Mouse (Mus musculus) kidney, adult 11 months (tissue): ENCODE results near the gene Olfr1185-ps1.
"Not testable (repeated sequence)": the region's sequence is repeated elsewhere in the genome, so short reads cannot be mapped to it uniquely, and the experiment has no call there.

Source experiments
- DNase-seq: peaks from one replicate; pipeline ENCODE4 v3.0.0; 2022

Gene Olfr1185-ps1

DNA sequence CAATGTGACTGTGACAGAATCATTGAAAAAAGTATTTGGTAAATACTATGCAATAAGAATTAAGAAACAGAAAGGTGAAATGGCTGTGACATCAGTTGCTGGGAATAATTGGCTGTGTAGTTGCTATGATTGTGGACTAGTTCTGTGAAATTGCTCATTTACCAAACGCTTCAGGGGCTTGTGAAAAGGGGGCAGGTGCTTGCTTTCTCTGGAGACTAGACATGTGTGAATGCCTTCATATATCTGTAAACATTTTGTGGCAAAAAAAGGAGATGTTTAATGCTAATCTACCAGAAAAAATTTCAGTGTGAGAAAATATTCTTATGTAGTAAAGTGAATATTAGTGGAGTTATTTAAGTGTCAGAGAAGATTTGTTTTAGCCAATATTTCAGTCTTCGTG is at the start of gene Olfr1185-ps1:
Olfr1185-ps1 (plus strand) TSS at position 301 of the 400 bp plus-strand sequence.
- no peak for DNase-seq

DNA sequence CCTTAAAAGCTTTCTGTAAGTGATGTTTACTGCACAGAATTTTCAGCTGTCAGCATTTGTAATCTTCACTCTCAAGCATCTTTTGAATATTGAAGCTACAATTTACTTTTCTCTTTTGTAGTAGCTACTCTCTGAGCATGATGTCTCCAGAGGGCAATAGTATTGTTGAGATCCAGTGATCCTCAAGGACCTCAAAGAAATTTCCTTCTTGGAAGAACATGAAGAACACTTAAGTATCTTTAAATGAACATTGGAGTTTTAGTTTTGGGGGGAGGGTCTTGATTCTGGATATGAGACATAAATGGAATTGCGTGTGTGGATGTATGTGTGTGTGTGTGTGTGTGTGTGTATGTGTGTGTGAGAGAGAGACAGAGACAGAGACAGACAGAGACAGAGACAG is 44.1 kb upstream of the Olfr1185-ps1 start, which contains the start of gene Gm13757:
Gm13757 (minus strand) TSS at position 101 of the 400 bp plus-strand sequence.
- DNase-seq = no peak

DNA sequence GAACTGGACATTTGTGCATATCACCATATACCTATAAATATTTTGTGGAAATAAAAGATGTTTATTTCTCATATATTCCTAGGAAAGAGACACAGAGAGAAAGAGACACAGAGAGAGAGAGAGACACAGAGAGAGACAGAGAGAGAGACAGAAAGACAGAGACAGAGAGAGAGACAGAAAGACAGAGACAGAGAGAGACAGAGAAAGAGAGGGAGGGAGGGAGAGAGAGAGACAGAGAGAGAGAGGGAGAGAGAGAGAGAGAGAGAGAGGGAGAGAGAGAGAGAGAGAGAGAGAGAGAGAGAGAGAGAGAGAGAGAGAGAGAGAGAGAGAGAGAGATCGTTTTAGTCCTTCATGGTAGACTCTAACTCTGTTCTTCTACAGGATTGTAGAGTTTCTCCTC is 38.6 kb upstream of the Olfr1185-ps1 start, which contains the start of gene Olfr1183:
Olfr1183 (plus strand) TSS at position 301 of the 400 bp plus-strand sequence.
- DNase-seq = not testable (repeated sequence)

DNA sequence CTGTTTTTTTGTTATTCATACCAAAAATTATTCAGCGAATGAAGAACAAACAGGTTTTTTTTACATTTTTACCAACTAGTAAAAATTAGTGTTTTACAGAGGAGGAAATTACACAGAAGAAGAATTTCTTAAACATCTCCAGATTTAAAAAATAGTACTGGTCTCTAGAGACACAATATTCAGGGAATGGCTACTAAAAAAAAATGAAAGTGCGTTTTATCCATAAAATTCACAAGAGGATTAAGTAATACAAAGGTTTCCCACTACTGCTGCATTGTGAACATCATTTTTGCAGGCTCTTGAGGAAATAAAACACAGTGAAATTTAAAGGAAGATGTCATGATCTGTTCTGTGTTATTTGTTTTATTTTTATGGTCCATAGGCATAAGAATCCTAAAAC is 9.8 kb upstream of the Olfr1185-ps1 start, which contains the start of gene Olfr1184:
Olfr1184 (plus strand) TSS at position 301 of the 400 bp plus-strand sequence.
- DNase-seq = no peak

DNA sequence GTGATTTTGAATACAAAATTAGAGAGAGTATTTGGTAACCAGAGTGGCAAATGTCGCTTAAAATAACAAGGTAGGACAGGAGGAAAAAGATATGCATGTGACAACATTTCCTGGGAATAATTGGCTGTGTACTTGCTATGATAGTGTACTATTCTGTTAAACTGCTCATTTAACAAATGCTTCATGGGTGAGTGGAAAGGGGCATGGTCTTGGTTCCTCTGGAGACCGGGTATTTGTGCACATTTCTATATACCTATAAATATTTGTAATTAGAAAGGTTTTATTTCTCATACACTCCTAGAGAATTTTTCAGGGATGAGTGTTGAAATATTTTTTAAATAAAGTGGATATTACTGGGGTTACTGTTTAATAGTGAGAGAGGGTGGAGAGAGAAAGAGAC is 25.1 kb downstream of the Olfr1185-ps1 start, which contains the start of gene Olfr1186:
Olfr1186 (plus strand) TSS at position 301 of the 400 bp plus-strand sequence.
- no peak for DNase-seq

DNA sequence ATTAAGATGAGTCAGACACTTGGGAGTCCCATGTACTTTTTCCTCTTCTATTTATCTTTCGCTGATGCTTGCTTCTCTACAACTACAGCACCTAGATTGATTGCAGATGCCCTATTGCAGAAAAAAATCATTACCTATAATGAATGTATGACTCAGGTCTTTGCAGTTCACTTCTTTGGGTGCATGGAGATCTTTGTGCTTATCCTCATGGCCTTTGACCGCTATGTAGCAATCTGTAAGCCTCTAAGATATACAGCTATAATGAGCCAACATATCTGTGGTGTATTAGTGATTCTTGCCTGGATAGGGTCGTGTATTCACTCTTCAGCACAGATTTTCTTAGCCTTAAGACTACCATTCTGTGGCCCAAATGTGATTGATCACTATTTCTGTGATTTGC is 32.6 kb downstream of the Olfr1185-ps1 start:
- no peak for DNase-seq
